22 mouse cellular contexts compared by ENCODE assay signal in the genomic region with DNA sequence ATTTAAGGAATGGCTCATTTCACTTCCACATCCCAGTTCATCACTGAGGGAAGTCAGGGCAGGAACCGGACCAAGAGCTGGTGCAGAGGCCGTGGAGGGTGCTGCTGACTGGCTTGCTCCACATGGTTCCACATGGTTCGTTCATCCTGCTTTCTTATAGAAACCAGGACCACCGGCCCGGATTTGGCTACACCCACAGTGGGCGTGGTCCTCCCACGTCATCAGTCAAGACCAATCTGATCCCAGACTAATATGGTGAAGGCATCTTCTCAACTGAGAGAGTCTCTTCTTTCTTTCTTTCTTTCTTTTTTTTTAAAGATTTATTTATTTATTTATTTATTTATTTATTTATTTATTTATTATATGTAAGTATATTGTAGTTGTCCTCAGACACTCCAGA. TPM values are rescaled to one million over a fixed set of nuclear protein-coding genes. Genes with fewer than 3 reads are reported as not detected.
DNase-seq lines count a peak whose midpoint lies in the region; ATAC-seq lines count a peak whose summit lies in the region.
"Had no signal": no experiment of that assay in that cellular context is flagged by ENCODE, and none has a peak within 500 bp of the region (broad histone marks: within the 10 kb centered on the region; RNA-seq: fewer than 3 reads in every experiment).

No protein-coding gene starts in this region.

- no peak overlapping the region for H3K4me3 ChIP-seq in midbrain, embryonic 11.5 days (ENCODE audit: low read depth, low read length)
- H3K4me3 ChIP-seq in midbrain, embryonic 13.5 days (replicated peaks) = no peak overlapping the region
- H3K4me3 ChIP-seq: embryonic facial prominence, embryonic 10.5 days; embryonic facial prominence, embryonic 12.5 days; forebrain, embryonic 13.5 days; forebrain, embryonic 15.5 days had no signal

- no peak overlapping the region for H3K9ac ChIP-seq in midbrain, embryonic 11.5 days (ENCODE audit: low read length)
- no peak overlapping the region for H3K9ac ChIP-seq in midbrain, embryonic 13.5 days (replicated peaks)
- H3K9ac ChIP-seq: embryonic facial prominence, embryonic 12.5 days; forebrain, embryonic 13.5 days; forebrain, embryonic 15.5 days; forebrain, postnatal 0 days had no signal

- peak; percentile 64 for DNase-seq in midbrain, embryonic 11.5 days (ENCODE audit: low spot score, missing footprints)
- DNase-seq in R1 (ENCODE audit: low read depth, low spot score) (peak; percentile 79), liver (no peak)
- no peak for DNase-seq in frontal cortex, postnatal 25 days (ENCODE audit: low spot score in 2 of 2)
- DNase-seq: adrenal gland, adult 8-10 months; cerebellum, adult 11-12 months; cerebellum, adult 2 months; cerebellum, adult 9-10 months; cerebellum, postnatal 10 days; cerebellum, postnatal 25 days; forebrain, postnatal 0 days had no signal

- H3K4me1 ChIP-seq in midbrain, embryonic 11.5 days (ENCODE audit: control insufficient read depth, insufficient read depth, low read length) = peaks cover 4% of the 10 kb centered on the region; the same call in 1 of the 2 replicates
- H3K4me1 ChIP-seq in midbrain, embryonic 13.5 days (replicated peaks) = peaks cover 27% of the 10 kb centered on the region

- H3K4me2 ChIP-seq in midbrain, embryonic 11.5 days = no peak overlapping the region
- no peak overlapping the region for H3K4me2 ChIP-seq in midbrain, embryonic 13.5 days (replicated peaks)
- H3K4me2 ChIP-seq: embryonic facial prominence, embryonic 12.5 days; forebrain, embryonic 13.5 days; forebrain, embryonic 15.5 days had no signal

- 87% methylated on average over 7 of the region's 7 CpGs for WGBS in midbrain, embryonic 11.5 days
- WGBS in midbrain, embryonic 13.5 days = 85% methylated on average over 7 of the region's 7 CpGs

- H3K27ac ChIP-seq in midbrain, embryonic 11.5 days (ENCODE audit: low read depth, low read length) = no peak overlapping the region
- no peak overlapping the region for H3K27ac ChIP-seq in midbrain, embryonic 13.5 days
- H3K27ac ChIP-seq: embryonic facial prominence, embryonic 10.5 days; embryonic facial prominence, embryonic 12.5 days; forebrain, embryonic 13.5 days; forebrain, embryonic 15.5 days had no signal

- no peaks in the 10 kb centered on the region for H3K27me3 ChIP-seq in midbrain, embryonic 11.5 days (ENCODE audit: control insufficient read depth, insufficient read depth, low read length)
- no peaks in the 10 kb centered on the region for H3K27me3 ChIP-seq in midbrain, embryonic 13.5 days
- H3K27me3 ChIP-seq: embryonic facial prominence, embryonic 12.5 days; forebrain, embryonic 13.5 days; forebrain, embryonic 15.5 days; Patski had no signal

- ATAC-seq in midbrain, embryonic 11.5 days (ENCODE audit: low FRiP score) = no peak
- ATAC-seq in midbrain, embryonic 13.5 days = no peak
- ATAC-seq: activated CD4-positive, CD25-positive, alpha-beta regulatory T cell, adult 4 months; forebrain, embryonic 13.5 days; forebrain, embryonic 15.5 days; forebrain, postnatal 0 days; Patski had no signal

- no peaks in the 10 kb centered on the region for H3K9me3 ChIP-seq in midbrain, embryonic 11.5 days (ENCODE audit: control insufficient read depth, low read length)
- H3K9me3 ChIP-seq in midbrain, embryonic 13.5 days = no peaks in the 10 kb centered on the region
- H3K9me3 ChIP-seq: embryonic facial prominence, embryonic 10.5 days; embryonic facial prominence, embryonic 12.5 days; forebrain, embryonic 13.5 days; forebrain, embryonic 15.5 days; G1E had no signal

- no peaks in the 10 kb centered on the region for H3K36me3 ChIP-seq in midbrain, embryonic 11.5 days (ENCODE audit: control insufficient read depth, insufficient read depth, low read length)
- H3K36me3 ChIP-seq in midbrain, embryonic 13.5 days = no peaks in the 10 kb centered on the region
- H3K36me3 ChIP-seq: embryonic facial prominence, embryonic 10.5 days; embryonic facial prominence, embryonic 12.5 days; forebrain, embryonic 15.5 days; G1E had no signal

RNA-seq across cellular contexts. Expression of a gene that starts 13.1 kb away (rescaled TPM):
- 0.14 TPM in 1 of 2 replicates, not detected in the other for polyA plus RNA-seq in midbrain, embryonic 11.5 days (2014; fragmentation: Nextera tagmentation; extraction: Ambion mirVana)
- 0.12 and 0.53 TPM in 2 replicates for polyA plus RNA-seq in midbrain, embryonic 13.5 days (2015; fragmentation: Nextera tagmentation; extraction: Ambion mirVana)
- polyA plus RNA-seq: C2C12; embryonic facial prominence, embryonic 10.5 days; embryonic facial prominence, embryonic 12.5 days; embryonic facial prominence, embryonic 14.5 days; forebrain, embryonic 11.5 days; forebrain, embryonic 13.5 days; Patski had no signal

RNA-seq across cellular contexts. Expression of a gene that starts 18.0 kb away (rescaled TPM):
- 48.8 and 53.4 TPM in 2 replicates for polyA plus RNA-seq in midbrain, embryonic 11.5 days (2014; fragmentation: Nextera tagmentation; extraction: Ambion mirVana)
- polyA plus RNA-seq in midbrain, embryonic 13.5 days (2015; fragmentation: Nextera tagmentation; extraction: Ambion mirVana) = 59.0 and 62.4 TPM in 2 replicates

RNA-seq across cellular contexts. Expression of a gene that starts 24.1 kb away (rescaled TPM):
- polyA plus RNA-seq in midbrain, embryonic 11.5 days (2014; fragmentation: Nextera tagmentation; extraction: Ambion mirVana) = 34.9 and 36.5 TPM in 2 replicates
- 34.2 and 37.3 TPM in 2 replicates for polyA plus RNA-seq in midbrain, embryonic 13.5 days (2015; fragmentation: Nextera tagmentation; extraction: Ambion mirVana)

Comparison
In these comparisons a context has a peak if more than half of its experiments do, and no peak if none do; other contexts are left out.
1. DNase-seq: peak in midbrain, embryonic 11.5 days (single experiment) and R1 (single experiment); none in liver (single experiment) and frontal cortex, postnatal 25 days (0 of 2).